In the genomic region with DNA sequence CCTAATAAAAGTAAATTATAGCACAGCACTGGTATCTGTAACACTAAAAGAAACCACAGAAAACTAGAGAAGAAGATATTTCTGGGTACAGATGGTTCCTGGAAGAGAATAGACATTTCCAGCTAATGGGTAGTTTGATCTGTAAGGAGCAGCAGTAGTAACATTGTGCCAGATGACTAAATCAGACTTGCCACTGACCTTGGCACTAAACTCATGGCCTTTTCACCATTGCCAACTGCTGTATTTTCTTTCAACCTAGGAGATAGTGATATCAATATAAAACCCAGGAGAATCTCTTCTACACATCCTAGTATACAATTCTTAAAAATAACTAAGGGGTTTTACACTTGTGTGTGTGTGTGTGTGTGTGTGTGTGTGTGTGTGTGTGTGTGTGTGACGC, we compare ENCODE assay signal across 26 mouse cellular contexts.
A peak's percentile ranks its signal among the peaks of the same experiment; 100 is the strongest.
DNase-seq lines count a peak whose midpoint lies in the region; ATAC-seq and TF ChIP-seq lines count a peak whose summit lies in the region.
"Had no signal": no experiment of that assay in that cellular context is flagged by ENCODE, and none has a peak within 500 bp of the region (broad histone marks: within the 10 kb centered on the region; RNA-seq: fewer than 3 reads in every experiment).

No protein-coding gene starts in this region.

- WGBS in liver, adult 2 months: 91% methylated on average over 1 of the region's 1 CpGs
- WGBS in liver, embryonic 12.5 days (ENCODE audit: insufficient replicate concordance): 74% methylated on average over 1 of the region's 1 CpGs

- H3K79me2 ChIP-seq in liver, adult 2 months (ENCODE audit: control insufficient read depth, insufficient read depth, low read length): no peaks in the 10 kb centered on the region

- no peaks in the 10 kb centered on the region for H3K27me3 ChIP-seq in liver, adult 2 months (ENCODE audit: control insufficient read depth, insufficient read depth, low read length)
- no peaks in the 10 kb centered on the region for H3K27me3 ChIP-seq in liver, embryonic 12.5 days (replicated peaks)
- H3K27me3 ChIP-seq: embryonic facial prominence, embryonic 12.5 days; embryonic facial prominence, embryonic 15.5 days; heart, embryonic 12.5 days; heart, embryonic 15.5 days; hindbrain, embryonic 13.5 days; intestine, embryonic 15.5 days had no signal

- H3K4me2 ChIP-seq in liver, embryonic 12.5 days: no peak overlapping the region
- H3K4me2 ChIP-seq: embryonic facial prominence, embryonic 12.5 days; embryonic facial prominence, embryonic 15.5 days; heart, embryonic 12.5 days; heart, embryonic 15.5 days; hindbrain, embryonic 13.5 days; intestine, embryonic 15.5 days had no signal

- no peak overlapping the region for H3K4me3 ChIP-seq in liver, adult 2 months (ENCODE audit: insufficient read depth, low read depth, low read length)
- H3K4me3 ChIP-seq in liver, embryonic 12.5 days: no peak overlapping the region
- H3K4me3 ChIP-seq: embryonic facial prominence, embryonic 12.5 days; embryonic facial prominence, embryonic 15.5 days; heart, embryonic 12.5 days; heart, embryonic 15.5 days; hindbrain, embryonic 10.5 days; hindbrain, embryonic 13.5 days; intestine, embryonic 15.5 days had no signal

- H3K36me3 ChIP-seq in liver, adult 2 months (ENCODE audit: control insufficient read depth, insufficient read depth, low read length): no peaks in the 10 kb centered on the region
- no peaks in the 10 kb centered on the region for H3K36me3 ChIP-seq in liver, embryonic 12.5 days
- H3K36me3 ChIP-seq: embryonic facial prominence, embryonic 12.5 days; embryonic facial prominence, embryonic 15.5 days; heart, embryonic 12.5 days; heart, embryonic 15.5 days; hindbrain, embryonic 10.5 days; hindbrain, embryonic 13.5 days; intestine, embryonic 15.5 days had no signal

- no peak for TF ChIP-seq POLR2A in liver, adult 2 months (IDR thresholded peaks at IDR 0.05; ENCODE audit: extremely low read depth, insufficient read depth, low read length)

- H3K9me3 ChIP-seq in liver, embryonic 12.5 days (replicated peaks): no peaks in the 10 kb centered on the region
- H3K9me3 ChIP-seq: embryonic facial prominence, embryonic 12.5 days; embryonic facial prominence, embryonic 15.5 days; heart, embryonic 12.5 days; heart, embryonic 15.5 days; hindbrain, embryonic 10.5 days; hindbrain, embryonic 13.5 days; intestine, embryonic 15.5 days had no signal

- peak; percentile 43 for DNase-seq in adrenal gland, adult 8-10 months
- DNase-seq in adrenal gland, adult 18-20 months (ENCODE audit: low spot score in 2 of 2): no peak
- DNase-seq in liver, adult 2 months (ENCODE audit: extremely low read depth, low read depth, low spot score): peak; percentile 37
- peak; percentile 49 to 57 for DNase-seq in adrenal gland, postnatal 36 days
- DNase-seq in lung, adult 18-20 months: no peak
- DNase-seq: cerebellum, adult 11 months; cerebellum, adult 2 months; cerebellum, adult 9-11 months; cerebellum, postnatal 25 days; forebrain, postnatal 0 days; gastrocnemius, postnatal 14 days; heart, adult 18-20 months; heart, postnatal 10 days; heart, postnatal 36 days; kidney, adult 11 months had no signal

- H3K9ac ChIP-seq in liver, adult 2 months (ENCODE audit: low read depth, low read length): no peak overlapping the region
- H3K9ac ChIP-seq in liver, embryonic 12.5 days: no peak overlapping the region
- H3K9ac ChIP-seq: embryonic facial prominence, embryonic 12.5 days; embryonic facial prominence, embryonic 15.5 days; forebrain, postnatal 0 days; heart, embryonic 12.5 days; heart, embryonic 15.5 days; hindbrain, embryonic 13.5 days; intestine, embryonic 15.5 days had no signal

- H3K4me1 ChIP-seq in liver, adult 2 months (ENCODE audit: control insufficient read depth, insufficient read depth, low read length): no peaks in the 10 kb centered on the region; the same call in 1 of the 2 replicates
- no peaks in the 10 kb centered on the region for H3K4me1 ChIP-seq in liver, embryonic 12.5 days
- H3K4me1 ChIP-seq: embryonic facial prominence, embryonic 12.5 days; embryonic facial prominence, embryonic 15.5 days; heart, embryonic 12.5 days; heart, embryonic 15.5 days; hindbrain, embryonic 10.5 days; hindbrain, embryonic 13.5 days; intestine, embryonic 15.5 days had no signal

- no peak overlapping the region for H3K27ac ChIP-seq in liver, adult 2 months (replicated peaks; ENCODE audit: insufficient read depth, low read depth, low read length)
- no peak overlapping the region for H3K27ac ChIP-seq in liver, embryonic 12.5 days
- H3K27ac ChIP-seq: embryonic facial prominence, embryonic 12.5 days; embryonic facial prominence, embryonic 15.5 days; heart, embryonic 15.5 days; hindbrain, embryonic 10.5 days; hindbrain, embryonic 13.5 days; intestine, embryonic 15.5 days had no signal

- no peak for TF ChIP-seq CTCF in liver, adult 2 months (IDR thresholded peaks at IDR 0.05; ENCODE audit: low read depth, low read length)

- no peak for ATAC-seq in liver, embryonic 12.5 days
- ATAC-seq: CD4-positive, CD25-positive, alpha-beta regulatory T cell, adult 4 months; forebrain, embryonic 14.5 days; forebrain, postnatal 0 days; hindbrain, embryonic 16.5 days; intestine, embryonic 15.5 days had no signal

Comparison
In these comparisons a context has a peak if more than half of its experiments do, and no peak if none do; other contexts are left out.
1. DNase-seq: peak in adrenal gland, adult 8-10 months (single experiment), liver, adult 2 months (single experiment) and adrenal gland, postnatal 36 days (2 of 2); none in adrenal gland, adult 18-20 months (0 of 2) and lung, adult 18-20 months (0 of 2).